Mouse (Mus musculus) macrophage (primary cell): ENCODE results near the gene 1500009C09Rik. TPM values are rescaled to one million over a fixed set of nuclear protein-coding genes. Genes with fewer than 3 reads are reported as not detected.

Experiments
- H3K27ac ChIP-seq: fragments of 350-480 bp; formaldehyde crosslinking; 2 replicates; pipeline ENCODE4 v1.9.0; 2021
- H3K36me3 ChIP-seq: fragments of 350-480 bp; formaldehyde crosslinking; 2 replicates; pipeline ENCODE4 v1.9.0; 2021; ENCODE audit errors: inconsistent target
- H3K4me3 ChIP-seq: fragments of 350-480 bp; formaldehyde crosslinking; 2 replicates; pipeline ENCODE4 v1.9.0; 2021; ENCODE audit errors: inconsistent target
- H3K79me2 ChIP-seq: fragments of 350-480 bp; formaldehyde crosslinking; 2 replicates; pipeline ENCODE4 v1.9.0; 2021; ENCODE audit errors: inconsistent target
- WGBS: methylation state at CpG from one replicate; pipeline ENCODE4 v1.1.7; 2026; ENCODE audit warnings: inconsistent platforms; ENCODE audit not compliant: missing documents; 5-methylcytosine and 5-hydroxymethylcytosine counted together
- polyA plus RNA-seq: library from polyadenylated mRNA; stranded (reverse); fragments of 250-400 nt; gene quantifications from 3 replicates; pipeline ENCODE4 v1.2.4, GENCODE M21; 2018; ENCODE audit warnings: inconsistent platforms

1500009C09Rik gene
- polyA plus RNA-seq, 1 experiment from 2014 or later = not detected

DNA sequence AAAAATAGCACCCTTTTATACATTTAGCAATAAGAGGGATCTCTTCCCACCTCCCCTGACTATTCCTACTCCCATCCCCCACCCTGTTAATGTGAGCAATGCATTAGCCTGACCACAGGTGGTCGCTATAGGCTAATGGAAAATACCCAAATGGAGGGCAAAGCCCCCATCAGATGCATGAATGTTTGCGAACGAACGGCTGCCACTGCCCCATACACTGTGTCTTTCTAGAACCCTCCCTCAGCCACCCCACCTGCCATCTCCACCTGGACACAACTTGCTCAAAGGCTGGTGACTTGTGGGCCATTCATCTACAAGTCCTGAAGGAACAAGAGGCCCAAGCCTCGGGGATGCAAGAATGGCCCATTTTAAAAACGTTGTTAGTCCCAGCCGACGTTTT is 41.9 kb downstream of the 1500009C09Rik start:
- Histone ChIP-seq H3K4me3 (no peak overlapping the region), H3K79me2 (no peaks in the 10 kb centered on the region), H3K27ac (no peak overlapping the region), H3K36me3 (no peaks in the 10 kb centered on the region)
- WGBS = 54% methylated on average over 8 of the region's 8 CpGs

GRCm38 (mm10) chr15:82298764-82299561 is 46.8 kb downstream of the 1500009C09Rik start, which contains the start of gene Wbp2nl:
Gene Wbp2nl (plus strand): TSS chr15:82298954.
- no peaks in the 10 kb centered on the region for H3K79me2 ChIP-seq
- WGBS = 69% methylated on average over 39 of the region's 39 CpGs
- H3K36me3 ChIP-seq = no peaks in the 10 kb centered on the region
- H3K27ac ChIP-seq = no peak within 1 kb of the TSS
- H3K4me3 ChIP-seq = no peak within 1 kb of the TSS

DNA sequence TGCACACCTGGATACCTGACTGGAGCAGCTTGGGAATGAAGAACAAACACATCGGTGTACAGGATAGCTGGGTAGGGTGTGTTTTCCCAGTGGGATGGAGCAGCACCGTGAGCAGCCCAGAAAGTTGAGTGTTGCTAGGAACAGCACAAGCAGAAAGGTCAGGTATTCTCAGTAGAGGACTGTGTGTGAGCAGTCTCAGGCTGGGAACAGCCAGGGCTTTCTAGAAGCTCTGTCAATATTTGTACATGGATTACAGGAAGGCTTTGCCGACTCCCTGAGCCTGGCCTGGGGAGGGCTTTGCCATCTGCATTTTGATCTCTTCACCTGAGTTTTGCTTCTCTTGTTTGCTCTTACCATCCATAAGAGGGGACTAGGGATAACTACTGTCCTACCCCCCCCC is 54.9 kb downstream of the 1500009C09Rik start:
- 96% methylated on average over 3 of the region's 3 CpGs for WGBS
- H3K27ac ChIP-seq = no peak overlapping the region
- H3K4me3 ChIP-seq = no peak overlapping the region
- H3K36me3 ChIP-seq = no peaks in the 10 kb centered on the region
- H3K79me2 ChIP-seq = no peaks in the 10 kb centered on the region

DNA sequence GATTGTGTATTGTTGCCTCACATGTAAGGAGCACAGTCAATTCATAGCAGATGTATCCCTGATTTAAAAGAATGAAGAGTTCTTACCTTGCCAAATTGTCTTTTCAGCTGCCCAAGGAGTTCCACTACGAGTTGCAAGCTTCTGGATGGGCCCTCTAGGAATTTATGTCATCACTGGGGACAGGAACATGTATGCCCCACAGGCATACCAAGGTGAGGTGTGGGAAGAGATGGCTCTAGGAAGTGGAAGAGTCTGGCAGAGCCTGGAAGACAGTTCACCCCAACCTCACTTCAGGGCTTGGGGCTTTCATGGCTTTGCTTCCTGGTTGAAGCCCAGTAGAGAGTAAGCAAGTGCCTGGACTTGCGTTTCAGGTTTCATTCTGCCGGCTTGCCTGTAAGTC is 56.2 kb downstream of the 1500009C09Rik start:
- Histone ChIP-seq H3K36me3 (no peaks in the 10 kb centered on the region), H3K27ac (no peak overlapping the region), H3K79me2 (no peaks in the 10 kb centered on the region), H3K4me3 (no peak overlapping the region)
- 96% methylated on average over 3 of the region's 3 CpGs for WGBS

Other genes with a start within 250 kb of the 1500009C09Rik start
- gene Desi1, start 218.5 kb upstream of the 1500009C09Rik start, polyA plus RNA-seq = 15.4 to 32.2 TPM (median 24.8 TPM) in 3 replicates
- 42.7 to 102 TPM (median 90.6 TPM) in 3 replicates for gene Snu13, start 204.8 kb upstream of the 1500009C09Rik start, polyA plus RNA-seq
- gene 4930407I10Rik, start 193.2 kb upstream of the 1500009C09Rik start, polyA plus RNA-seq = not detected in 3 replicates
- not detected in 3 replicates for gene Mei1, start 182.4 kb upstream of the 1500009C09Rik start, polyA plus RNA-seq
- gene Ccdc134, start 124.5 kb upstream of the 1500009C09Rik start, polyA plus RNA-seq = 6.6 to 13.4 TPM (median 7.9 TPM) in 3 replicates
- gene Srebf2, start 105.2 kb upstream of the 1500009C09Rik start, polyA plus RNA-seq = 41.2 to 100 TPM (median 69.4 TPM) in 3 replicates
- gene Shisa8, start 39.6 kb upstream of the 1500009C09Rik start, polyA plus RNA-seq = not detected in 3 replicates
- gene Tnfrsf13c, start 28.0 kb upstream of the 1500009C09Rik start, polyA plus RNA-seq = 0.09 TPM in 1 of 3 replicates, not detected in the others
- gene Cenpm, start 7.6 kb upstream of the 1500009C09Rik start, polyA plus RNA-seq = 0.32 to 3.8 TPM (median 0.76 TPM) in 3 replicates
- 0.17 TPM in 1 of 3 replicates, not detected in the others for gene Sept3, start 22.5 kb downstream of the 1500009C09Rik start, polyA plus RNA-seq
- gene Wbp2nl, start 46.6 kb downstream of the 1500009C09Rik start, polyA plus RNA-seq = not detected in 3 replicates
- gene Naga, start 86.5 kb downstream of the 1500009C09Rik start, polyA plus RNA-seq = 77.0 to 153 TPM (median 125 TPM) in 3 replicates
- gene Pheta2, start 86.5 kb downstream of the 1500009C09Rik start, polyA plus RNA-seq = 0.70 to 1.6 TPM (median 1.00 TPM) in 3 replicates
- gene Smdt1, start 86.6 kb downstream of the 1500009C09Rik start, polyA plus RNA-seq = 151 to 223 TPM (median 166 TPM) in 3 replicates
- 111 to 200 TPM (median 159 TPM) in 3 replicates for gene Ndufa6, start 101.9 kb downstream of the 1500009C09Rik start, polyA plus RNA-seq
- not detected in 3 replicates for gene Cyp2d22, start 127.9 kb downstream of the 1500009C09Rik start, polyA plus RNA-seq
- not detected in 3 replicates for gene Cyp2d11, start 141.6 kb downstream of the 1500009C09Rik start, polyA plus RNA-seq
- not detected in 3 replicates for gene Cyp2d10, start 154.8 kb downstream of the 1500009C09Rik start, polyA plus RNA-seq
- gene Cyp2d9, start 181.0 kb downstream of the 1500009C09Rik start, polyA plus RNA-seq = not detected in 3 replicates